Mouse (Mus musculus) C2C12 (cell line): ENCODE measurements around the gene Rgs10. TPM values are rescaled to one million over a fixed set of nuclear protein-coding genes. Genes with fewer than 3 reads are reported as not detected.

Experiments used
- H3K27me3 ChIP-seq: one replicate; pipeline ENCODE4 v1.6.1; 2011; ENCODE audit not compliant: control insufficient read depth, insufficient read depth, insufficient read length
- H3K36me3 ChIP-seq: one replicate; pipeline ENCODE4 v1.6.1; 2011; ENCODE audit not compliant: control insufficient read depth, insufficient read depth
- H3K4me3 ChIP-seq: one replicate; pipeline ENCODE4 v1.5.1; 2011; ENCODE audit warnings: mild to moderate bottlenecking, control low read depth; ENCODE audit not compliant: poor library complexity, insufficient read depth, severe bottlenecking
- H3K79me2 ChIP-seq: one replicate; pipeline ENCODE4 v1.6.1; 2011; ENCODE audit not compliant: control insufficient read depth, insufficient read depth
- H3K79me3 ChIP-seq: one replicate; pipeline ENCODE4 v1.6.1; 2011; ENCODE audit warnings: low read depth, control low read depth
- H3ac ChIP-seq: one replicate; pipeline ENCODE3; 2011; ENCODE audit warnings: low read depth; ENCODE audit not compliant: control insufficient read depth, insufficient read length
- CEBPB ChIP-seq: IDR thresholded peaks from one replicate; pipeline ENCODE4 v1.6.1; 2011; ENCODE audit warnings: low read depth, mild to moderate bottlenecking, control low read depth, moderate library complexity
- CTCF ChIP-seq: IDR thresholded peaks from one replicate; pipeline ENCODE4 v1.5.1; 2011; ENCODE audit not compliant: control insufficient read depth, insufficient read depth, insufficient read length
- FOSL1 ChIP-seq: IDR thresholded peaks from one replicate; pipeline ENCODE4 v1.8.0; 2011; ENCODE audit warnings: mild to moderate bottlenecking, low read length; ENCODE audit not compliant: poor library complexity, insufficient read depth, severe bottlenecking
- MAX ChIP-seq: IDR thresholded peaks from one replicate; pipeline ENCODE4 v1.6.1; 2011; ENCODE audit warnings: mild to moderate bottlenecking, control low read depth
- MYOD1 ChIP-seq: IDR thresholded peaks from one replicate; pipeline ENCODE4 v1.6.1; 2011; ENCODE audit warnings: low read depth; ENCODE audit not compliant: control insufficient read depth, insufficient read length
- MYOG ChIP-seq: IDR thresholded peaks from one replicate; pipeline ENCODE4 v1.6.1; 2011; ENCODE audit not compliant: control insufficient read depth, insufficient read length; ENCODE audit errors: extremely low read depth
- USF1 ChIP-seq: IDR thresholded peaks from one replicate; pipeline ENCODE4 v1.6.1; 2011; ENCODE audit warnings: low read depth, mild to moderate bottlenecking, control low read depth, moderate library complexity
- polyA plus RNA-seq: library from polyadenylated mRNA; unstranded; fragments of >200 nt; fragmentation: generic; extraction: Trizol; gene quantifications from one replicate; pipeline ENCODE4 v1.2.1, GENCODE M21; 2012; ENCODE audit warnings: missing spikeins

Rgs10 gene
- polyA plus RNA-seq, 1 experiment = 12.9 TPM

- Histone ChIP-seq H3K79me3 (no peaks in the 10 kb centered on the region), H3K27me3 (no peaks in the 10 kb centered on the region), H3K79me2 (no peaks in the 10 kb centered on the region), H3K36me3 (no peaks in the 10 kb centered on the region), H3K4me3 (no peak overlapping the region), H3ac (no peak overlapping the region)
- TF ChIP-seq CTCF = no peak
- TF ChIP-seq CEBPB = no peak
- TF ChIP-seq MYOG = no peak
- no peak for TF ChIP-seq USF1
- no peak for TF ChIP-seq FOSL1
- TF ChIP-seq MAX = no peak
- no peak for TF ChIP-seq MYOD1
Observed at GRCm38 (mm10) chr7:128383726-128384463, 34.7 kb downstream of the Rgs10 start.

- TF ChIP-seq USF1 (no peak), MYOD1 (no peak), CTCF (no peak), MAX (no peak), CEBPB (no peak), FOSL1 (no peak), MYOG (no peak)
- H3ac ChIP-seq = no peak overlapping the region
- no peaks in the 10 kb centered on the region for H3K36me3 ChIP-seq
Observed at GRCm38 (mm10) chr7:128383189-128383725, 35.3 kb downstream of the Rgs10 start.

GRCm38 (mm10) chr7:128382527-128382860 lies 36.1 kb downstream of the Rgs10 start:
- Histone ChIP-seq H3ac (no peak overlapping the region), H3K27me3 (no peaks in the 10 kb centered on the region), H3K79me3 (no peaks in the 10 kb centered on the region), H3K36me3 (no peaks in the 10 kb centered on the region), H3K79me2 (no peaks in the 10 kb centered on the region), H3K4me3 (no peak overlapping the region)
- TF ChIP-seq CTCF (no peak), FOSL1 (no peak), CEBPB (no peak), MYOG (no peak), MYOD1 (no peak), USF1 (no peak), MAX (no peak)

More at GRCm38 (mm10) chr7:128383189-128383725, 35.3 kb downstream of the Rgs10 start:
- Histone ChIP-seq H3K79me3 (no peaks in the 10 kb centered on the region), H3K27me3 (no peaks in the 10 kb centered on the region), H3K79me2 (no peaks in the 10 kb centered on the region), H3K4me3 (no peak overlapping the region)

GRCm38 (mm10) chr7:128381811-128382526 lies 36.6 kb downstream of the Rgs10 start:
- H3K27me3 ChIP-seq = no peaks in the 10 kb centered on the region
- H3K36me3 ChIP-seq = no peaks in the 10 kb centered on the region
- TF ChIP-seq USF1 = no peak
- no peak for TF ChIP-seq MAX
- TF ChIP-seq CTCF = no peak
- no peak for TF ChIP-seq CEBPB
- no peak for TF ChIP-seq FOSL1
- TF ChIP-seq MYOG = no peak
- H3K4me3 ChIP-seq = no peak overlapping the region
- H3K79me2 ChIP-seq = no peaks in the 10 kb centered on the region
- H3ac ChIP-seq = no peak overlapping the region
- H3K79me3 ChIP-seq = no peaks in the 10 kb centered on the region

- Histone ChIP-seq H3K27me3 (no peaks in the 10 kb centered on the region), H3ac (no peak overlapping the region), H3K79me3 (no peaks in the 10 kb centered on the region), H3K36me3 (no peaks in the 10 kb centered on the region), H3K4me3 (no peak overlapping the region), H3K79me2 (no peaks in the 10 kb centered on the region)
- TF ChIP-seq USF1 = no peak
- TF ChIP-seq MYOG = no peak
- no peak for TF ChIP-seq MAX
- no peak for TF ChIP-seq CEBPB
- no peak for TF ChIP-seq MYOD1
- TF ChIP-seq CTCF = no peak
- no peak for TF ChIP-seq FOSL1
Observed at GRCm38 (mm10) chr7:128381001-128381400, 37.6 kb downstream of the Rgs10 start.
